Mouse (Mus musculus): ENCODE results near the gene Gca.

Gene Gca

GRCm38 (mm10) chr2:62664135-62664670 is at the start of gene Gca:
Gca (plus strand) TSS chr2:62664285.
- peak; percentile 85 for DNase-seq

DNA sequence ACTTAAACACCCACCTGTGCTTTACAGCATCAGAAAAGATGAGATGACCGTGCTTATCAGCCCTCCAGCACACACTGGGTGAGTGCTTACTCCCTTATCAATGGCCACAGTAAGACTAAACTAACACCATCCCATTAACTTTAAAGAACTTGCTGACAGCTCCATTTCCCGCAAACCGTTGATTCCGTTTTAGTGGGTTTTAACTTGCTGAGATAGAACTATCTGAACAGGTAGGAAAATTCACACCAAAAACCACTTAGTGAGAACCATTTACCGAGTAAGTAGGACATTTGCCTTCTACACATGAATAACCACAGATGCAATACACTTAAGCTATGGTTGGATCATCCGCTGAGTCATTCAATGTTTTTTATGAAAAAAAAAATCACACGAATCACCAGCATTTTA is 45.1 kb upstream of the Gca start:
- DNase-seq, result no peak

- no peak for DNase-seq
These were observed 44.4 kb upstream of the Gca start for GRCm38 (mm10) chr2:62619679-62620078.

GRCm38 (mm10) chr2:62623024-62623441 is 41.1 kb upstream of the Gca start:
- no peak for DNase-seq

- no peak for DNase-seq
These were observed 36.4 kb upstream of the Gca start for GRCm38 (mm10) chr2:62627728-62628127.

DNA sequence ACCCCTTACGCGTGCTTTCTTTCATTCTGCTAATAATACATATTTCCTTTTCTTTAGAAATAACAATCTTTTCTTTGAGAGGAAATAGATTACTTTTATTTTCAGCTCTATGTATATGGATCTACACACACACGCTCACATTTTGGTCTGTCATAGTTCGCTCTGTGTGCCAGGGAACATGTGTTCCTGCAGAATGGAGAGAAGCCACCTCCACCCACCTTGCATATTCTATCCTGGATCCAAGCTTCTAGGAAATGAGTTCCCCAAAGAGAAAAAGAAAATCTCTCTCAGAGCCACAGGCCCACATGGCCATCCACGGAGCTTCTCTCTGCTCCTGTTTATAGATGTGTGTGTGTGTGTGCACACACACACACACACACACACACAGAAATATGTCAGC is 35.7 kb upstream of the Gca start:
- DNase-seq, result no peak

DNA sequence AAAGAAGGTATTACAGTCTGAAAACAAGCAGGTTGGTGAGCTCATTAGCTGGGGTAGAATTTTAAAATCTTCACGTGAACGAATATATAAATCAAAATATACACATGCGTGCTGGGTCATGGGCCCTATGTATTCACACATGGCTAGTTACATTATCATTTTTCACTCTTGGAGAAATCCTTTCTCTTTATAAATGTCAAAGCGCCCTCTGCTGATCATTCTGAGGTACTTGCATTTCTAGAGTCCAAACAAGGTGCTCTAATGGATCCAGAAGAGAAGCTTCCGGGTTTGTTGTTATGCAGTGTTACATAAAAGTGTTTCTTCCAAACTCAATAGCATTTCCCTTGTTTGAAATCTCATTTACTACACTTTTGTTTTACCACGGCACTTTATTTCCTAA is 33.6 kb upstream of the Gca start:
- DNase-seq, result no peak

DNA sequence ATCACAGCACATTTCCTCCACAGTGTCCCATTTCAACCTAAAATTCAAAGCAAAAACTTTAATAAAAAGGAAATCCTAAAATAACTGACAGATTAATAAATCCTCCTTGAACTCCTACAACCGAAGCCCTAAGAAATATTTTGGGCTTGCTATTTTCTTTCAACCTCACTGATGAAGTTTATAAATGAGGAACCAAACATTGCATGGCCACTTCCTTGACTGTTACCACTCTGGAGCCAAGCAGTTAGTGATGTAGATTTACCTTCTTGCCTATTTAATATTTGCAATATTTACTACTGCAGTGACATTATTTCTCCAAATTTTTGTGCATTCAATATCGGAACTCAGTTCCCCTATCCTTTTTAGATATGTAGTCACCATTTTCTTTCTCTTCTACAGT is 24.2 kb upstream of the Gca start:
- DNase-seq, result no peak

- DNase-seq, result peak; percentile 21
These were observed 20.4 kb upstream of the Gca start for GRCm38 (mm10) chr2:62643405-62644305.

DNA sequence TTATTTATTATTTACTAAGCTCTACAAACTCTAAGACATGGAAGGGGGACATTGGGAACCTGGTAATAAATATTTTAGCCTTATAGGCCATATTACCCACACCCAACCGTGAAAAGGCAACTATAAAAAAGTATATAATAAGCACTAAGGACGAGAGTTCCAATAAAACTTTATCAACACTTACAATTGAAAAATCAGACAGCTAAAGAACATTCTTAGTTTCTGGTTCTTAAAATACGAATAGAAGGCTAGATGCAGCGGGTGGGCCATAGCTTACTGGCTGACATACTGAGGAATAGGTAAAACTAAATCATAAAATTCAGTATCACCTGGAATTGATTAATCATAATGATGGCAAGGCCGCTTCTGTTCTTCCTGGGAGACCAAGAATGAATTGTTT is 19.2 kb upstream of the Gca start:
- DNase-seq, result no peak

DNA sequence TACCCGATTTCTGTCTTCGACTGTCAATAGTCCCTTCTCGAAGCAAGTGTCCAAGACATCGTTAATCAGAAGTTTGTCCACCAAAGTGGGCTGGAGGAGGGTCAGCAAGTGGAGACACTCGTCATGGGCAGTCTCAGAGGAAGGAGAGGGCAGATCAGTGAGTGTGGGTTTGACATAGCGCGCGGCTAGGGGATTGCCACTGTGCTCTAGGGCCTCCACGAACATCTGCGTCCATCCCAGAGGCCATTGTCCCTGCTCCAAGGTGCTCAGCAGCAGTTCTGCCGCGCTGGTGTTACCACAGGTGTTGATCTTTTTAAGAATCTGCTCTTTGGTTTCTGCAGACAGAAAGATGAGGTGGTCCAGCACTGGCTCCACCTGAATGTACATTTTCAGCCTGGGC is 18.6 kb upstream of the Gca start:
- DNase-seq, result peak; percentile 43

GRCm38 (mm10) chr2:62646014-62646645 is 18.0 kb upstream of the Gca start, which contains the start of gene Ifih1:
Ifih1 (minus strand) TSS chr2:62646255.
- DNase-seq, result peak; percentile 77

- no peak for DNase-seq
These were observed 17.3 kb upstream of the Gca start for GRCm38 (mm10) chr2:62646671-62647289.

- no peak for DNase-seq
These were observed 12.2 kb upstream of the Gca start for GRCm38 (mm10) chr2:62651890-62652289.

DNA sequence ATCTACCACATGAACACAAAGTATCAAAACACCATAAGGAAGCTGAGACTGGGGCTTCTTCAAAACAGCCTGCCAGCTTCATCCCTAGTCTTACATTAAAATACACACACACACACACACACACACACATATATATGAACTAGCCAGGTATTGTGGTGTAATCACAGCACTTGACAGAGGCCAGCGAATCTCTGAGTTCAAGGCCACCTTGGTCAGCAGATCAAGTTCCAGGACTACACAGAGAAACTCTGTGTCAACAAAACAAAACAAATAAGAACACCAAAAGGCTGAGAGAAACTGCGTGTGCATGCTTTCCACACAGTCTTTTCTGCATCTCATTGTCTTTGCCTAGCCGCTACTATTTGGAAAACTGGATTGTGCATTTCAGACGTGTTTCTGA is 11.6 kb upstream of the Gca start:
- DNase-seq, result no peak

DNA sequence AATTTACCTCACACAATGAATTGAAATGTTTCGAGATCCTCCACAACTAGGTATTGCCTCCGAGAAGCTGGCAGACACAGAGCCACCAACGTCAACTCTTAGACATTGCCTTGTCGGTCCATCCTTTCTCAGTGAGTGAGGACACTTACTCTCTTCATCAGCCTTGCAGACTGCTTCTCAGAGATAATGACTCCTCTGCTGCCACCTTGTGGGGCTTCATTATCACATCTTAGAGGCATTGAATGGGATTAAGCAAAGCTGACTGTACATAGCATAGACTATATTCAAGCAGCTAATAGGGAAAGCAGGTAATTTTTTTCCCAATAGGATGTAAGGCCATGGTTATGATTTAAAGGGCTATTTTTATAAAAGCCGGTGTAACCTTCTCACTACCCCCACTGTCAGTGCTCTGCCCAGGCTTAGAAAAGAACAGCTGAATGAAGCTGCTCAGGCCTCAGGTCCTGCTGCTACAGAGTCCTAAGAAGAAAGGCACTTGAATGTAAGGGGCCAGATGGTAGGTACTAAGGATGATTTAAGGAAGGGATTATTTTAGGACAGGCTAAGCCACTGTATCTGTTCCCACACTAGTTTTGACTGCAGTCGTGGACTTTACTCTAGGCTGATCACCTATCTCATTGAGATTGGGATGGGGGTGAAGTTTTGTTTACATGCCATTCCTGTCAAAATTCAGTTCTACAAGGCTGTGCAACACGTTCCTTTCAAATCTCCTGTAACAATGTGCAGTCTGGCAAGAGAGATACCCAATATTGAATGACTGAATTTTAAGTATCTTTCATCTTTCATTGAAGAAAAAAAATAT is 9.4 kb upstream of the Gca start:
- peak; percentile 65 for DNase-seq

- no peak for DNase-seq
These were observed 8.0 kb upstream of the Gca start for GRCm38 (mm10) chr2:62656072-62656471.

DNA sequence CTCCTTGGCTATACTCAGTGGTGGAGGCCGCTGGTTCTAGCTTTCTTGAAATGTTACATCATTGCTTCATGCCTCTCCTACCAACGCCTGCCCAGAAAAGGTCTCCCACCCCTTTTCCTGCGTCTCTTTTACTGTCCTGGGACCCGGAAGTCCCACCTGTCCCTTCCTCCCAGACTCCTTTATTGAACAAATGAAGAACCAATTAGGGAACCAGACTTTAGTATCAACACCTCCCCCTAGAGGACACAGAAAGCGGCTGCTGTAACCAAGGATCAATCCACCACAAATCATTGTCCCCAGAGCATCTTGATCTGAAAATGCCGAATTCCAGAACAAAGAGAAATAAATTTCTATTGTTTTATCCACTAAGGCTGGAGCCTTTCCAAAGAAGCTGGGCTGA is 3.5 kb upstream of the Gca start:
- DNase-seq, result no peak

DNA sequence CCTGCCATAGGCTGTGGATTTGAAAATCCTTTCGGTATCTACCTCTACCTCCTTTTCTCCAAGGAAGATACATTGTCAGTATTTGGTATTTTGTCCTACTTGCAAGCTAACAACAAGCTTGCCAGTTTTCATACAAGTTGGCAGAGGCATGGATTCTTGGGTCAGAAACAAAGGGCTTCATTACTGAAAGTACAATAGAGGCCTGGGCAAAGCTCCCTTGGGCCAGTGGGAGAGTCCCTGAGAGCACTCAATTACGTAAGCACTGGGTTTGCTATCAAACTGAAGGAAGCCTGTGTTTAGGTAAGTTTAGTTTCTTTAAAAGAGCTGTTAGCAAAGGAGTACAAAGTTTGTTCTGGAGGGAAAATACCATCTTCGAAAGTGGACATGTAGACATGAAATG is 1.5 kb upstream of the Gca start:
- DNase-seq, result no peak

GRCm38 (mm10) chr2:62664839-62665238 is 754 bp downstream of the Gca start:
- DNase-seq, result no peak

DNA sequence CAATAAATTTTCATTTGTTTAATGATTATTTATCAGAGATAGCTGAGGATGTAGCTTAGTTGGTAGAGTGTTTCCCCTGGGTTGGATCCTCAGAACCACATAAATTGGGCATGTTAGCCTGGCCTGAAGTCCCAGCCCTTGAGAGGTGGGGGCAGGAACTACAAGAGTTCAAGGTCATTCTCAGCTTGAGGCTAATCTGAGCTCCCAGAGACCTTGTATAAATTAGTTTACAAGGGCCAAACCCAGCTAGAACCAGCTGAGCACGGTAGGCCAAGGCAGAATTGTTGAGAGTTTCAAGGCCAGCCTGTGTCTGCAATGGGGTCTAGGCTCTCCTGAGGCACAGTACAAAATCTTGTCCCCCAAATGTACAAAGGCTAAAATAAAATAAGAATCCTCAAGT is 1.5 kb downstream of the Gca start:
- peak; percentile 16 for DNase-seq

DNA sequence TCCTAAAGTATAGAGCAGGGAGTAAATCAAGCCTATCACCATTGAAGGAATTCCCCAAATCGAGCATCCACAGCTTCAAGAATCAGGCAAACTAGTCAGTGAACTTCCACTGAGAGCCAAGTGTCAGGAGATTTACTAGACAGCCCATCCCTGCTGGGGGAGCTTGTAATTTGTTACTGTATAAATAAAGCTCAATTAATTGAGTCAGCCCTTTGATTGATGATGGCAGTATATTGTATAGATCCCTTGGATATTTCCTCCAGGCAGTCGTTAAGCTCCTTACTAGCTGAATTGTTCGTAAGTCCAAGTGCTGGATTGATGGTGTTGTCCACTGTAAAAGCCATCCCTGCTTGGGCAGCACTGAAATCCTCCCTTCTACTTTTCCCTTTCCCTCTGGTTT is 5.8 kb downstream of the Gca start:
- no peak for DNase-seq

DNA sequence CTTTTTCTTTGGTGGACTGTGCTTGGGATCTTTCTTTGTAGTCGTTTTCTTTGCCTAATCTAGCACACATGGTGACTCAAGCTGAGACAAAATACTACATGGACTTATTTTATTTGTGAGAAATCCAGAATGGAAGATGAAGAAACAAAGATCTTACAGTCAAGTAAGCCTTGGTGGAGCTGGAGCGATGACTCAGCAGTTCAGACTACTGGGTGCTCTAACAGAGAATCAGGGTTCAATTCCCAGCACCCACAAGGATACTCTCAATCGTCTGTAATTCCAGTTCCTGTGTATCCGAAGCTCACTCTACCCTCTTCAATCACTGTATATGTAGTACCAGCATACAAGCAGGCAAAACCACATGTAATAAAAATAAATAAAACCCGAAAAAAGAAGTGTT is 6.2 kb downstream of the Gca start:
- no peak for DNase-seq
